Mouse (Mus musculus): ENCODE data around the gene Gm10273. TPM values are rescaled to one million over a fixed set of nuclear protein-coding genes. Genes with fewer than 3 reads are reported as not detected.

Gm10273 gene
- polyA plus RNA-seq, 1 experiment = 15.8 TPM

GRCm38 (mm10) chr10:59424453-59424852 is 29.0 kb downstream of the Gm10273 start:
- TF ChIP-seq CTCF (IDR thresholded peaks at IDR 0.05; ENCODE audit: extremely low read depth, insufficient read depth, low read length) = no peak
- TF ChIP-seq POLR2A (IDR thresholded peaks at IDR 0.05; ENCODE audit: extremely low read depth, insufficient read depth, low read length) = no peak
- Histone ChIP-seq H3K4me3 (ENCODE audit: insufficient read depth, low read length) (no peak overlapping the region), H3K27ac (ENCODE audit: insufficient read depth, low read length) (no peak overlapping the region), H3K4me1 (ENCODE audit: control insufficient read depth, insufficient read depth, low read length) (no peaks in the 10 kb centered on the region)

- TF ChIP-seq POLR2A (IDR thresholded peaks at IDR 0.05; ENCODE audit: extremely low read depth, insufficient read depth, low read length) (no peak), CTCF (IDR thresholded peaks at IDR 0.05; ENCODE audit: extremely low read depth, insufficient read depth, low read length) (no peak)
- no peaks in the 10 kb centered on the region for H3K4me1 ChIP-seq (ENCODE audit: control insufficient read depth, insufficient read depth, low read length)
- H3K27ac ChIP-seq (ENCODE audit: insufficient read depth, low read length) = no peak overlapping the region
- no peak overlapping the region for H3K4me3 ChIP-seq (ENCODE audit: insufficient read depth, low read length)
These were observed 29.9 kb downstream of the Gm10273 start for GRCm38 (mm10) chr10:59425369-59425768.

GRCm38 (mm10) chr10:59426371-59426770 is 30.9 kb downstream of the Gm10273 start:
- TF ChIP-seq CTCF (IDR thresholded peaks at IDR 0.05; ENCODE audit: extremely low read depth, insufficient read depth, low read length) (no peak), POLR2A (IDR thresholded peaks at IDR 0.05; ENCODE audit: extremely low read depth, insufficient read depth, low read length) (no peak)
- Histone ChIP-seq H3K4me1 (ENCODE audit: control insufficient read depth, insufficient read depth, low read length) (peaks cover 2% of the 10 kb centered on the region), H3K4me3 (ENCODE audit: insufficient read depth, low read length) (no peak overlapping the region), H3K27ac (ENCODE audit: insufficient read depth, low read length) (no peak overlapping the region)

- H3K4me3 ChIP-seq (ENCODE audit: insufficient read depth, low read length) = no peak overlapping the region
- no peak overlapping the region for H3K27ac ChIP-seq (ENCODE audit: insufficient read depth, low read length)
- TF ChIP-seq POLR2A (IDR thresholded peaks at IDR 0.05; ENCODE audit: extremely low read depth, insufficient read depth, low read length) = no peak
- no peak for TF ChIP-seq CTCF (IDR thresholded peaks at IDR 0.05; ENCODE audit: extremely low read depth, insufficient read depth, low read length)
- peaks cover 2% of the 10 kb centered on the region for H3K4me1 ChIP-seq (ENCODE audit: control insufficient read depth, insufficient read depth, low read length)
These were observed 34.2 kb downstream of the Gm10273 start for GRCm38 (mm10) chr10:59429448-59430135.

GRCm38 (mm10) chr10:59430701-59431218 is 35.3 kb downstream of the Gm10273 start:
- Histone ChIP-seq H3K4me3 (ENCODE audit: insufficient read depth, low read length) (no peak overlapping the region), H3K27ac (ENCODE audit: insufficient read depth, low read length) (no peak overlapping the region), H3K4me1 (ENCODE audit: control insufficient read depth, insufficient read depth, low read length) (peaks cover 2% of the 10 kb centered on the region)
- TF ChIP-seq CTCF (IDR thresholded peaks at IDR 0.05; ENCODE audit: extremely low read depth, insufficient read depth, low read length) = no peak
- no peak for TF ChIP-seq POLR2A (IDR thresholded peaks at IDR 0.05; ENCODE audit: extremely low read depth, insufficient read depth, low read length)

GRCm38 (mm10) chr10:59435746-59436145 is 40.3 kb downstream of the Gm10273 start:
- no peak overlapping the region for H3K27ac ChIP-seq (ENCODE audit: insufficient read depth, low read length)
- TF ChIP-seq POLR2A (IDR thresholded peaks at IDR 0.05; ENCODE audit: extremely low read depth, insufficient read depth, low read length) = no peak
- no peak for TF ChIP-seq CTCF (IDR thresholded peaks at IDR 0.05; ENCODE audit: extremely low read depth, insufficient read depth, low read length)
- H3K4me1 ChIP-seq (ENCODE audit: control insufficient read depth, insufficient read depth, low read length) = peaks cover 1% of the 10 kb centered on the region
- H3K4me3 ChIP-seq (ENCODE audit: insufficient read depth, low read length) = no peak overlapping the region

DNA sequence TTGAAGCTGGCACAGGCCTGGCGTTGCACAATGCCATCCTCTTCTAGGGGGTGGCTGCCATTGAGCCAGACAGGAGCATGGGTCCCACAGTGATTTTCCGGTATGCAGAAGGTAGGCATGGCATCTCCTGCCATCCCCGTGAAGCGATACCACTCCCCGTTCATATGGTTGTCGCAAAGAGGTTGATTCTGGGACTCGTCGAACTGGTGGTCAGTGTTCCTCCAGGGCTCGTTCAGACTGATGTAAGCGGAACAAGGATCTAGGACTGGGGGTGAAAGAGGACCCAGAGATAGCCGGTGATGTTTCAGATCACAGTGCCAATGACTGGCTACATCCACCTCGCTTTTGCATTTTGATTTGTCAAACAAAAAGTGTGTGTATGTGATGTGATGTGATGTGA is 43.2 kb downstream of the Gm10273 start:
- H3K4me3 ChIP-seq (ENCODE audit: insufficient read depth, low read length) = no peak overlapping the region
- no peak overlapping the region for H3K27ac ChIP-seq (ENCODE audit: insufficient read depth, low read length)
- TF ChIP-seq CTCF (IDR thresholded peaks at IDR 0.05; ENCODE audit: extremely low read depth, insufficient read depth, low read length) (no peak), POLR2A (IDR thresholded peaks at IDR 0.05; ENCODE audit: extremely low read depth, insufficient read depth, low read length) (no peak)
- H3K4me1 ChIP-seq (ENCODE audit: control insufficient read depth, insufficient read depth, low read length) = no peaks in the 10 kb centered on the region

DNA sequence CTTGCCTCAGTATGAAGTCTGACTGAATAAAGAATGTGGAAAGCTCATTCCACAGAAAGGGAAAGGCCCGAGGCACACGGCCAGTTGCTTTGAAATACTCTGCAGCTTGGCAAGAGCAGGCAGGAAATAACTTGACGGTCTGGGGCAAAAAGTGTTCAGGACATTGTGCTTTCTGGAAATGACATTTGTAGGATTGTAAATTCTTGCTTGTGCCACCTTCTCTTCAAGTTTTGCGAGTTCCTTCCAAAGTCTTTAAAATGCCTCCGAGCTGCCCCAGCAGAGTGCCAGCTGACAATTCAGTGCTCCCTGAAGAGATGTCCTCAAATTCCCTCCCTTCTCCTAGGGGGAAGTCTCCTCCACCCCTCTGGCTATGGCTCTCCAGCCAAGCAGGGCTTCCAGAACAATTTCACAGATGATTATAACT is 44.1 kb downstream of the Gm10273 start:
- TF ChIP-seq CTCF (IDR thresholded peaks at IDR 0.05; ENCODE audit: extremely low read depth, insufficient read depth, low read length) (no peak), POLR2A (IDR thresholded peaks at IDR 0.05; ENCODE audit: extremely low read depth, insufficient read depth, low read length) (no peak)
- no peaks in the 10 kb centered on the region for H3K4me1 ChIP-seq (ENCODE audit: control insufficient read depth, insufficient read depth, low read length)
- H3K4me3 ChIP-seq (ENCODE audit: insufficient read depth, low read length) = no peak overlapping the region
- no peak overlapping the region for H3K27ac ChIP-seq (ENCODE audit: insufficient read depth, low read length)

DNA sequence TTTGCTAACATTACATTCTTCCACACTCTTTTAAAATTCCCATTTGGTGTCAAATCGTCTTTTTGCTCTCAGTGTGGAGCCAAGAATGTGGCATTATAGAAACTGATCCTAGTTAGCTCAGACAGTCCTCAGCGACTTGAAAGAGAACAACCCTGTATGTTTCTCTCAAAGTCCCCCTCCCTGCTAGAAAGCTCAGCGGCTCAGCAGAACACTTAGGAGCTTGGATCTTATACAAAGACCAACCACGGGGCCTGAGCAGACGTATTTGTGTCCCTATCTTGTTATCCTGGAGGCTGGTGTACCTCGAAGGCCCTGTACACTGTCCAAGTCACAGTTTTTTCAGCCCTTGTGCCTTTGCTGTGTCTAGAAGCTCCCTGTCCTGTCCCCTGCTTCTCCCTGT is 44.7 kb downstream of the Gm10273 start:
- TF ChIP-seq POLR2A (IDR thresholded peaks at IDR 0.05; ENCODE audit: extremely low read depth, insufficient read depth, low read length) (no peak), CTCF (IDR thresholded peaks at IDR 0.05; ENCODE audit: extremely low read depth, insufficient read depth, low read length) (no peak)

DNA sequence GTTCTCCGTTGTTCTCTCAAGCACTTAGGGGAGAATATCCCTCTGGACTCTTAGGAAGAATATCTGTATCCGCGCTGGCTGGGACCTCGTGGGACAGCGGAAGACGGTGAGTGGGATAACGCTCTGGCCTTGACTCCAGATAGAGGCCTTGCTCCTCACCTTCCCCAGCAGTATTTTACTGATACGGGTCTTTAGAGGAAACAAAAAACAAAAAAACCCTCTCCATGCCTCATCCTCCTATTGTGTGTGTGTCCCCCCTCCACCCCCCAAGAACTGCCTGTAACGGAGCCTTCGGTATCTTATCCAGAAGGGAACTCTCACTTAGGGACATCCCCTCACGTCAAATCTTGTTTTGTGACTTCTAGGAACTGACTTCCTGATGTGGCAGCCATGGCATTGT is 46.3 kb downstream of the Gm10273 start, which contains the start of gene Oit3:
Gene Oit3 (minus strand): TSS at position 44 of the 400 bp plus-strand sequence.
- H3K4me3 ChIP-seq (ENCODE audit: insufficient read depth, low read length) = no peak within 1 kb of the TSS
- no peaks in the 10 kb centered on the region for H3K4me1 ChIP-seq (ENCODE audit: control insufficient read depth, insufficient read depth, low read length)
- no peak within 1 kb of the TSS for H3K27ac ChIP-seq (ENCODE audit: insufficient read depth, low read length)
- TF ChIP-seq POLR2A (IDR thresholded peaks at IDR 0.05; ENCODE audit: extremely low read depth, insufficient read depth, low read length) (no peak), CTCF (IDR thresholded peaks at IDR 0.05; ENCODE audit: extremely low read depth, insufficient read depth, low read length) (no peak)

More for the DNA sequence above, 44.7 kb downstream of the Gm10273 start:
- Histone ChIP-seq H3K27ac (ENCODE audit: insufficient read depth, low read length) (no peak overlapping the region), H3K4me3 (ENCODE audit: insufficient read depth, low read length) (no peak overlapping the region), H3K4me1 (ENCODE audit: control insufficient read depth, insufficient read depth, low read length) (no peaks in the 10 kb centered on the region)

Data from cortical plate, adult 2 months (tissue).